Mouse (Mus musculus) heart, embryonic 11.5 days (tissue): ENCODE measurements around the gene Cachd1. TPM values are rescaled to one million over a fixed set of nuclear protein-coding genes. Genes with fewer than 3 reads are reported as not detected.

Source experiments
- ATAC-seq: fragments of 200-750 bp; cut with Nextera tagmentation; replicated peaks from 2 replicates; pipeline ENCODE4 v1.8.0; 2017; ENCODE audit warnings: moderate library complexity; ENCODE audit not compliant: insufficient number of reproducible peaks, low FRiP score, low TSS enrichment
- H3K27ac ChIP-seq: fragments of 300-500 bp; sonication (generic); 2 replicates; pipeline ENCODE4 v1.5.1; 2014; ENCODE audit warnings: mild to moderate bottlenecking, low read depth, low read length
- H3K27me3 ChIP-seq: fragments of 300-500 bp; sonication (generic); 2 replicates; pipeline ENCODE4 v1.6.1; 2014; ENCODE audit warnings: mild to moderate bottlenecking, low read length, mixed read lengths; ENCODE audit not compliant: control insufficient read depth, insufficient read depth
- H3K36me3 ChIP-seq: fragments of 300-500 bp; sonication (generic); 2 replicates; pipeline ENCODE4 v1.6.1; 2014; ENCODE audit warnings: mild to moderate bottlenecking, low read length, moderate library complexity, mixed read lengths; ENCODE audit not compliant: control insufficient read depth, insufficient read depth
- H3K4me1 ChIP-seq: fragments of 300-500 bp; sonication (generic); 2 replicates; pipeline ENCODE4 v1.6.1; 2014; ENCODE audit warnings: low read length; ENCODE audit not compliant: control insufficient read depth, insufficient read depth
- H3K4me2 ChIP-seq: fragments of 300-500 bp; sonication (generic); 2 replicates; pipeline ENCODE4 v1.6.1; 2014; ENCODE audit warnings: mild to moderate bottlenecking, moderate library complexity
- H3K4me3 ChIP-seq: fragments of 300-500 bp; sonication (generic); 2 replicates; pipeline ENCODE4 v1.5.1; 2014; ENCODE audit warnings: low read depth, low read length
- H3K9ac ChIP-seq: fragments of 300-500 bp; sonication (generic); 2 replicates; pipeline ENCODE4 v1.6.1; 2014; ENCODE audit warnings: mild to moderate bottlenecking, low read depth, low read length, moderate library complexity
- H3K9me3 ChIP-seq: fragments of 300-500 bp; sonication (generic); replicated peaks from 2 replicates; pipeline ENCODE4 v1.6.1; 2016; ENCODE audit warnings: low read length; ENCODE audit not compliant: control insufficient read depth
- WGBS: fragments of 180-500 bp; shearing (Covaris S2); extraction: QIAGEN DNeasy Blood & Tissue Kit; methylation state at CpG from one replicate; pipeline ENCODE4 v1.1.7; 2014; ENCODE audit not compliant: insufficient replicate concordance; 5-methylcytosine and 5-hydroxymethylcytosine counted together
- polyA plus RNA-seq: library from polyadenylated mRNA; unstranded; fragments of >200 nt; fragmentation: Nextera tagmentation; extraction: Ambion mirVana; gene quantifications from 2 replicates; pipeline ENCODE4 v1.2.1, GENCODE M21; 2014

Gene Cachd1
- polyA plus RNA-seq, 1 experiment from 2014 or later = 9.3 TPM

DNA sequence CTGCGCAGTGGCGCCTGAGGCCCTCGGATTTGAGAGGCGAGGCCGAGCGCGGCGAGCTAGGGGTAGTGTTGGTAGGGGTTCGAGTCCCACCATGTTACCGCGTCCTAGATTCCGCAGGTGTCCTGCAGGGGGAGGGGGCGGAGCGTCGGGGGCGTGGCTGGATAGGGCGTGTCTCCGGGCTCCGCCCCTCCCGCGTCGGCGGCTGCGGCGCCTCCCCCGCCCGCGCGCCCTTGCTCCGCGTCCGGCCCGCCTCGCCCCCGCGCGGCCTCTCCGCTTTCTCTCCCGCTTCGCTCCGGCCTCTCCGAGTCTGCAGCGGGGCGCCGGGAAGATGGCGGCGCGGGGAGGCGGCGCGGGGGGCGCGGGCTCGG is 292.3 kb downstream of the Cachd1 start, which contains the start of gene Raver2:
Gene Raver2, plus strand, starts transcription at position 198 of the 368 bp plus-strand sequence.
- Histone ChIP-seq H3K4me1 (no peaks in the 10 kb centered on the region), H3K4me2 (peak within 1 kb of the TSS; percentile 90), H3K9ac (peak within 1 kb of the TSS; percentile 80), H3K27me3 (peaks cover 5% of the 10 kb centered on the region; the same call in 1 of the 2 replicates), H3K36me3 (no peaks in the 10 kb centered on the region), H3K4me3 (peak within 1 kb of the TSS; percentile 85), H3K27ac (no peak within 1 kb of the TSS), H3K9me3 (no peaks in the 10 kb centered on the region)
- ATAC-seq = peak; percentile 73
- WGBS = 2% methylated on average over 45 of the region's 54 CpGs

DNA sequence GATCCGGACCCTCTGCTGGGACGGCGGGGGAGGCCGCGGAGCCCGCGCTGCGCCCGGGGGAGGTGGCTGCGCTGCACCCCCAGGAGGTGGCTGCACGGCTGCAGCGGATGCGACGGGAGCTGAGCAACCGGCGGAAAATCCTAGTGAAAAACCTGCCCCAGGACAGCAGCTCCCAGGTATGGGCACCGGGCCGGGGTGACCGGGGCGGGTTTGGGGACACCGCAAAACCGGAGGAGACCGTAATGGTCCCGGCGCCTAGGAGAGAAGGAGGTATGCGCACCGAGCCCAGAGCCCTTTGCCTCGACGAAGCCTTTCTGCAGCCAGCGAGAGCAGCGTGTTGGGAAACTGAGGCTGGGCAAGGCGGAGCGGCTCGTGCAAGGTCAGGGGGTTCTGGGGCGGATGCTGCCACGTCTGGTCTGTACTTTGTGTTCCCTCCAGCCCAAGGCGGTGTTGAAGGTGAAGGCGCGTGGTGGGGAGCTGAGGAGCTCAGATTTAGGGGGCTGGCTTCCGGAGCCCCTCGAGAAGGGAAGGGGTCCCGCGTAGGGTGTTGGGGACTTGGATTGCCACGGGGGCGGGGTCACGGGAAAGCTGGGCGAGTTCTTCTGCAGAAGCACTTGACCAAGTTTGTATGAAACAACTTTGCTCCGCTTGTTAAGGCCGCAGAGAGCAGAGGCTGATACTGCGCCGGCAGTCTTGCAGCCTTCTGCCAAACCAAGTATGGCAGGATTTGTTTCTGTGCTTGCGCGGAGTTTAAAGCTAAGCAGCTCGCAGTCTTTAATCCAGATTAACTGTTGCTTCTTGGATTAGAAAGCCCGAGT is 292.9 kb downstream of the Cachd1 start:
- peak overlapping the region; percentile 90 for H3K4me2 ChIP-seq
- peak overlapping the region; percentile 85 for H3K4me3 ChIP-seq
- peak overlapping the region; percentile 80 for H3K9ac ChIP-seq
- no peaks in the 10 kb centered on the region for H3K9me3 ChIP-seq
- peaks cover 5% of the 10 kb centered on the region; the same call in 1 of the 2 replicates for H3K27me3 ChIP-seq
- H3K4me1 ChIP-seq = no peaks in the 10 kb centered on the region
- H3K27ac ChIP-seq = no peak overlapping the region
- peak; percentile 57 for ATAC-seq
- H3K36me3 ChIP-seq = no peaks in the 10 kb centered on the region
- 3% methylated on average over 55 of the region's 55 CpGs for WGBS

DNA sequence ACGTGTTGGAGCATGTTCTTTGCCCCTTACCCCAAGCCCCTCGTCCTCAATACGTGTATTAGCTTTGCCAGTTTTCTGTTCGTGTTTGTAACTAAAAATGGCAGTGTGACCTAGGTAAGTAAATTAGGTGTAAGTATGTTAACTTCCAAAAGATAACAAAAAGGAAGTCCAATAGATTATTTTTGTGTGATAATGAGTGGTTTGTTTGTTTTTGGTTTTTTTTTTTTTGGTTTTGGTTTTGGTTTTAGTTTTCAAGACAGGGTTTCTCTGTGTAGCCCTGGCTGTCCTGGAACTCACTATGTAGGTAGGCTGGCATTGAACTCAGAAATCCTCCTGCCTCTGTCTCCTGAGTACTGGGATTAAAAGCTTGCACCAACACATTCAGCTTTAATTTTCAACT is 295.1 kb downstream of the Cachd1 start:
- Histone ChIP-seq H3K4me1 (no peaks in the 10 kb centered on the region), H3K36me3 (no peaks in the 10 kb centered on the region), H3K4me3 (no peak overlapping the region), H3K9me3 (no peaks in the 10 kb centered on the region), H3K4me2 (no peak overlapping the region), H3K9ac (no peak overlapping the region), H3K27me3 (peaks cover 5% of the 10 kb centered on the region; the same call in 1 of the 2 replicates), H3K27ac (no peak overlapping the region)
- no peak for ATAC-seq
- WGBS = 68% methylated on average over 4 of the region's 4 CpGs

DNA sequence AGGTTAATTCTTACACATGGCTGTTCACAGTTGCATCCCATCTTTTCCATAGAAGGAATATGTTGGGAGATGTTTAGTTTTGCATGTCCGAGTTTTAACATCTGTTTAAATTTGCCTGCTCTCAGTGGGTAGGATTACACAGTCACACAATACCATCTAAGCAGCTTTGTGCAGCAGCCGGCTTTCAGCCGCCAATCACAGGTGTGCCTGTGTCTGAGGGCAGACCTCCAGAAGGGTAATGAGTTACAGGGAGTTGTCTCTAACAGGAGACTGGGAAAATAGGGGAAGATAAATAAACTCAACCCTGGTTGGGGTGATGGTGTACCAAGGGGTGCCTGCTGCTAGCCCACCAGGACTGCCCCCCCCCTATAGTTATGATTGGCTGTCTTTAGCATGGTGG is 299.9 kb downstream of the Cachd1 start:
- Histone ChIP-seq H3K36me3 (no peaks in the 10 kb centered on the region), H3K27ac (no peak overlapping the region), H3K9me3 (no peaks in the 10 kb centered on the region), H3K4me3 (no peak overlapping the region), H3K27me3 (no peaks in the 10 kb centered on the region), H3K4me2 (no peak overlapping the region), H3K4me1 (no peaks in the 10 kb centered on the region), H3K9ac (no peak overlapping the region)
- no peak for ATAC-seq
- 64% methylated on average over 3 of the region's 3 CpGs for WGBS

Other genes with a start within 250 kb of the Cachd1 start
- not detected in 2 replicates for gene Gm10577, start 244.0 kb downstream of the Cachd1 start, polyA plus RNA-seq